Mouse (Mus musculus) liver, postnatal 0 days (tissue): ENCODE measurements around the gene Commd4.

Experiments used
- CTCF ChIP-seq: sonication (generic); IDR thresholded peaks from 2 replicates; pipeline ENCODE4 v1.5.1; 2016; ENCODE audit warnings: antibody characterized with exemption, low read depth
- EP300 ChIP-seq: IDR thresholded peaks from 2 replicates; pipeline ENCODE4 v1.6.1; 2016; ENCODE audit warnings: antibody characterized with exemption, low read depth, mild to moderate bottlenecking

DNA sequence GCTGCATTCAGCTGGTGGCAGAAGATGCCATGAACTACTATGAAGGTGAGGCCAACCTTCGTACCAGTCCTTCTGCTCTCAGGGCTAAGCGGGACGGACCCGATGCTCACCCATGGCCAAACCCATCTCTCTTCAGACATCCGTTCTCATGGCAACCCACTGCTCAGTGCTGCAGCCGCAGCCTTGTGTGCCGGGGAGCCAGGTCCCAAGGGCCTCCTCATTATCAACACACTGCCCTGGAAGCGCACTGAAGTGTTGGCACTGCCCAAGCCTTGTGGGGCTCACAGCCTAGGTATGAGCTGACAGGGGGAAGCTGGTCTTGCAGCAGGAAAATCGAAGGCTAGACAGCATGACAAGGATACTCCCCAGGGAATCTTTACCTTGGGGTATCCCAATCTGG is 19.0 kb downstream of the Commd4 start:
- no peak for TF ChIP-seq EP300
- TF ChIP-seq CTCF, result no peak
